Mouse (Mus musculus) lung, embryonic 16.5 days (tissue): ENCODE data around the gene 9930111J21Rik2. TPM values are rescaled to one million over a fixed set of nuclear protein-coding genes. Genes with fewer than 3 reads are reported as not detected.
A peak's percentile ranks its signal among the peaks of the same experiment; 100 is the strongest.

ENCODE experiments used
- ATAC-seq: fragments of 200-750 bp; cut with Nextera tagmentation; 2 replicates; pipeline ENCODE4 v1.8.0; 2017; ENCODE audit warnings: low read depth, mild to moderate bottlenecking, moderate library complexity
- H3K27ac ChIP-seq: fragments of 300-500 bp; sonication (generic); 2 replicates; pipeline ENCODE4 v1.5.1; 2014; ENCODE audit warnings: mild to moderate bottlenecking, control low read depth, low read length
- H3K27me3 ChIP-seq: fragments of 300-500 bp; sonication (generic); 2 replicates; pipeline ENCODE4 v1.6.1; 2014; ENCODE audit warnings: low read depth, low read length, mixed read lengths; ENCODE audit not compliant: control insufficient read depth, insufficient read depth
- H3K36me3 ChIP-seq: fragments of 300-500 bp; sonication (generic); 2 replicates; pipeline ENCODE4 v1.6.1; 2014; ENCODE audit warnings: low read length; ENCODE audit not compliant: control insufficient read depth, insufficient read depth
- H3K4me1 ChIP-seq: fragments of 300-500 bp; sonication (generic); replicated peaks from 2 replicates; pipeline ENCODE4 v1.6.1; 2014; ENCODE audit warnings: low read length, mixed read lengths; ENCODE audit not compliant: control insufficient read depth, insufficient read depth
- H3K4me2 ChIP-seq: fragments of 300-500 bp; sonication (generic); 2 replicates; pipeline ENCODE4 v1.6.1; 2014; ENCODE audit warnings: low read depth, low read length, control low read depth
- H3K4me3 ChIP-seq: fragments of 300-500 bp; sonication (generic); 2 replicates; pipeline ENCODE4 v1.5.1; 2014; ENCODE audit warnings: mild to moderate bottlenecking, low read length, control low read depth
- H3K9ac ChIP-seq: fragments of 300-500 bp; sonication (generic); 2 replicates; pipeline ENCODE4 v1.6.1; 2014; ENCODE audit warnings: low read length, control low read depth
- H3K9me3 ChIP-seq: fragments of 300-500 bp; sonication (generic); 2 replicates; pipeline ENCODE4 v1.6.1; 2016; ENCODE audit warnings: low read length; ENCODE audit not compliant: control insufficient read depth
- WGBS: fragments of 180-500 bp; shearing (Covaris S2); extraction: QIAGEN DNeasy Blood & Tissue Kit; methylation state at CpG from one replicate; pipeline ENCODE4 v1.1.7; 2014; 5-methylcytosine and 5-hydroxymethylcytosine counted together
- polyA plus RNA-seq: library from polyadenylated mRNA; unstranded; fragments of >200 nt; fragmentation: Nextera tagmentation; extraction: Ambion mirVana; gene quantifications from 2 replicates; pipeline ENCODE4 v1.2.1, GENCODE M21; 2015

9930111J21Rik2 gene
- polyA plus RNA-seq, 1 experiment from 2014 or later: 0.78 TPM

DNA sequence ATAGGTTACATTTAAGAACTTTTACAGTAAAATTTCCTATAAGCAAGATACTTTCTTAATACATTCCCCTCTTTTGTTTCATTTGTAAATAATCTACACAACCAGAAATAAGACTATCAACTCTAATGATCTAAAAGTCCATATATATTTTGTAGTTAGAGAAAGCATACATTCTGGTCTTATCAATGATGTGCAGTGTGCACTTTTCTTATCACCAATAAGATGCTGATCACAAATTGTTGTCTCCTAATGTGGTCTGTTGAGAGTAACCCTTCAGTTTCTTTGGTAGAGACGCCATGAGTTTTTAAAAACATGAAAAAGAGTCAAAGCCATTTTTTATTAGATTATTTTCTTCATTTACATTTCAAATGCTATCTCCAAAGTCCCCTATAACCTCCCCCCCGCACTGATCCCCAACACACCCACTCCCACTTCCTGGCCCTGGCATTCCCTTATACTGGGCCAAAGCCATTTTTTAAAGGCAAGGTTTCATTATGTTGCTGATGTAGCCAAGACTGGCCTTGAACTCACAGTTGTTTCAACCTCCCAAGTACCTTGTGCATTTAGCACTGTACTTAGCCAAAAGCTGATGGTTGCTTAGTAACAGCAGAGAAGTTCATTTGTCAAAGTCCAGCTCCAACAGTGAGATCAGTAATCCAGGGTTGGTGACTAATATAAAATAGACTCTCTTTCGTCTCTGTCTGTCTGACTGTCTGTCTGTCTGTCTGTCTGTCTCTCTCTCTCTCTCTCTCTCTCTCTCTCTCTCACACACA lies 38.9 kb upstream of the 9930111J21Rik2 start:
- Histone ChIP-seq H3K4me2 (no peak overlapping the region), H3K9me3 (no peaks in the 10 kb centered on the region), H3K4me3 (no peak overlapping the region), H3K27me3 (no peaks in the 10 kb centered on the region), H3K9ac (no peak overlapping the region), H3K27ac (no peak overlapping the region), H3K36me3 (no peaks in the 10 kb centered on the region), H3K4me1 (peaks cover 9% of the 10 kb centered on the region)
- no peak for ATAC-seq
- 69% methylated on average over 3 of the region's 3 CpGs for whole genome bisulfite sequencing

DNA sequence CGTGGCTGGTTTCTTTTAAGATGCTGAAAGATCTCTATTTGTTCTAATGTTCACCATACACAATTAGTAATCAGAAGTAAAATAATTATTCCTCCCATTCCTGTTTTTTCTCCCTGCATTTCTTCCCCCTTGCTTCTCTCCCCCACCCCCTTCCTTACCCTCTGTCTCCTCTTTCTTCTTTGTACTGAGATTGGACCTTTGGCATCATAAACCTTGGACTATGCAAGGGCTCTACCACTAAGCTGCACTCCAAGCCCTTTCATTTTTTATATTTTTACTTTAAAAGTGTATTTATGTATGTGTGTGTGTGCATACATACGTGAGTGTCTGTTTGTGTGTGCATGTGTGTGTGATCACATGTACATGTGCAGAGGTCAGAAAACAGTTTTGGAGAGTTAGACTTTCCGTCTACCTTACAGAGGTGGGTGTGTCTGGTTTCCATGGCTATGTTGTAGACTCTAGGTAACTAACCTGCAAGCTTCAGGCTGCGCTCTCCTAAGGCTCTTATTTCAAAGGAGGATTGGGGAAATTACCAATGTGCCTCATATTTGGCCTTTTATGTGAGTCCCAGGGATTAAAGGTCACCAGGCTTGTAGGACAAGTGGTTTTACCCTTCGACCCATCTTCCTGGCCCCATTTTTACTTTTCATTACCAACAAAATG lies 38.1 kb upstream of the 9930111J21Rik2 start:
- no peak overlapping the region for H3K4me2 ChIP-seq

DNA sequence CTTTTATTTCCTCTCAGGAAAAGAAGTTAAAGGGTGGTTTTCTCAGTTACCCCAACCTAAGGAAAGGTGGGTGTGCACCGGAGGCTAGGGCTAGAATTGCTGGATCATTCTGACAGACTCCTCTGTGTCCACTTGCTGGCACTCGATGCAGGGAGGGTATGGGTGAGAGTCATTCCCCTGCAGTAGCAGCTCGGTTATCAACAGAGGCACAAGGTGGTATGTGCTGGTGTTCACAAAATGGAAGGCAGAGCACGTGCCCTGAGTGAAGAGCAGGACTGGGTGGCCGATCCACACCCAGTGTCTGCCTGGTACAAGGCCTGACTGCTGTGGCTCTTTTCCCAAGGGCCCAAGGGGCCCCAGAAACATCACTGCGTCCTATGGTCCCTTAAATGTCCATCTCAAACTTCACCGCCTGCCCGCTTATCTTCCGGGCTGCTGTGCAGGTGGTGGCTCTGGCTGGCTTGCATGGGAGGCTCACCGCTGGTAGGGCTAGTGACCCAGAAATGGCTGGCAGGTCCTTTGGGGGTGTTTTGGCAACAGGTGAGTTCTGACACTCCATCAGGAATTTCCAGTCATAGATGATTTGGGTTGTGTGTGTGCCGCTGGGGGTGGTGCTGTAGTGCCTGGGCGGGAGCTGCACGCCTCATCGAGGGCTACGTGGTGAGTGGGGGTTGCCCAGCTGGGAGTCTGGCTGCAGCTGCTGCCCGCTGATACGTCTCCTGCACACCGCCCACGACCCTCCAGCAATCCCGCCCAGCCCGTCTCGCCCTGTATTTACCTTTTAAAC lies 37.0 kb upstream of the 9930111J21Rik2 start:
- H3K4me1 ChIP-seq: peaks cover 9% of the 10 kb centered on the region
- H3K27ac ChIP-seq: peak overlapping the region; percentile 49
- peak; percentile 79 for ATAC-seq
- peak overlapping the region; percentile 47 for H3K4me2 ChIP-seq
- H3K27me3 ChIP-seq: no peaks in the 10 kb centered on the region
- 0 out of 2 replicates have a peak overlapping the region, but pooled peaks have one; percentile 14 for H3K9ac ChIP-seq
- no peaks in the 10 kb centered on the region for H3K9me3 ChIP-seq
- 30% methylated on average over 22 of the region's 22 CpGs for WGBS
- H3K36me3 ChIP-seq: no peaks in the 10 kb centered on the region
- peak overlapping the region; percentile 23 for H3K4me3 ChIP-seq

More for the DNA sequence above, 38.1 kb upstream of the 9930111J21Rik2 start:
- Histone ChIP-seq H3K36me3 (no peaks in the 10 kb centered on the region), H3K27ac (no peak overlapping the region), H3K4me3 (no peak overlapping the region), H3K27me3 (no peaks in the 10 kb centered on the region), H3K4me1 (peaks cover 9% of the 10 kb centered on the region), H3K9ac (no peak overlapping the region), H3K9me3 (no peaks in the 10 kb centered on the region)
- no peak for ATAC-seq
- 69% methylated on average over 5 of the region's 5 CpGs for WGBS

DNA sequence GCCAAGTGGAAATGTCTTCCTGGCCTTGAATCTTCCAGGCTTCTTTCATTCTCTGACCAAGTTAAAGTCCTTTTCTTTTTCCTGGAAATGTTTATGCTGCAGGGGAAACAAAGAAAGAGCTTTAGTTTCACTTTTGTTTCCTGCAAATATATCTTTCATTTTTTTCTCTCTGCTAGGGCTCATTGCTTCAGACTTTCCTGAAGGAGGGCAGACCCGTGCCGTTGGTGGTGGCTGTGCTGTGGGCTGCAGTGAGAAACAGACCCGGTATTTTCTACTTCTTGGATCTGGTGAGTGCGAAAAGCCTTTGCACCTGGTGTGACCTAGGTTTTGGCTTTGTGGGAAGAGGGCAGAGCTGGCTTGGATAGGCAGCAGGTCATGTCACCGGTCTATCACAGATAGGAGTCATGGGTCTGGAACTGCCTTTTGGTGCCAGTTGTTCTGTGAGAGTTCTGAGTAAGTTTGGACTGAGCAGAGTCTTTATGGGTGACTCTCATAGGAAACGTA lies 35.9 kb upstream of the 9930111J21Rik2 start:
- Histone ChIP-seq H3K4me3 (no peak overlapping the region), H3K4me2 (peak overlapping the region; percentile 2; the same call in 1 of the 2 replicates), H3K9me3 (no peaks in the 10 kb centered on the region), H3K4me1 (peaks cover 9% of the 10 kb centered on the region), H3K27me3 (no peaks in the 10 kb centered on the region), H3K36me3 (no peaks in the 10 kb centered on the region), H3K27ac (no peak overlapping the region; the same call in 1 of the 2 replicates), H3K9ac (no peak overlapping the region)
- no peak for ATAC-seq
- WGBS: 74% methylated on average over 6 of the region's 6 CpGs

DNA sequence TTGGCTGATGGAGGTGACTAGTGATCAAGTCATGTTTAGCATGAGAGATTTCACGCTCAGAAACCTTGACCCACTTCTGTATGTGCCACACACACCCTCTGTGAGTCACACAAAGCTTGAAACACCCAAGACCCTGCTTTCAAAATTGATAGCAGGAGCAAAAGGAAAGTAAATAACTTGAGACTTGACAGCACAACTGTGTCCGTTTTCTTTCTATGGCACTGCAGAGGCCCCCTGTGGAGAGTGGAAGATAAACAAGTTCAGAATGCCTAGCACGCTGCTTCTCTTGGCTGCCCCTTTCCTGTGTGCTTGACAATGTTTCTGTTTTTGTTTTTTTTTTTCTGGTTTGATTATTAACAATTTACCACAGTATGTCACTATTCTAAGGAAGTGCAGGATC lies 33.8 kb upstream of the 9930111J21Rik2 start:
- peaks cover 9% of the 10 kb centered on the region for H3K4me1 ChIP-seq
- ATAC-seq: no peak
- H3K4me2 ChIP-seq: no peak overlapping the region
- no peaks in the 10 kb centered on the region for H3K36me3 ChIP-seq
- no peaks in the 10 kb centered on the region for H3K27me3 ChIP-seq
- H3K9me3 ChIP-seq: no peaks in the 10 kb centered on the region
- no peak overlapping the region for H3K27ac ChIP-seq
- H3K9ac ChIP-seq: no peak overlapping the region
- H3K4me3 ChIP-seq: no peak overlapping the region
- 32% methylated on average over 3 of the region's 3 CpGs for WGBS

DNA sequence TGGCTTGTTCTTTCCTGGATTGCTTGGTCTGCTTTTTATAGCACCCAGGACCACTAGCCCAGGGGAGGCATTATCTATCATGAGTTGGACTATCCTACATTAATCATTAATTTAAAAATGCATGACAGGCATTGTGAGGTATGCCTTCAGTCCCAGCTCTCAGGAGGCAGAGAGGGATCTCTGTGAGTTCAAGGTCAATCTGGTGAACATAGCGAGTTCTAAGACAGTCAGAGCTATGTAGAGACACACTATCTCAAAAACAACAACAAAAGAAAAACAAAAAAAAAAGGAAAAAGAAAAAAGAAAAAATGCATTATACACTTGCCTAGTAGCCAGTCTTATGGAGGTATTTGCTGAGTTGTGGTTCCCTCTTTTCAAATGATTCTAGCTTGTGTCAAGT lies 33.3 kb upstream of the 9930111J21Rik2 start:
- H3K4me3 ChIP-seq: no peak overlapping the region

DNA sequence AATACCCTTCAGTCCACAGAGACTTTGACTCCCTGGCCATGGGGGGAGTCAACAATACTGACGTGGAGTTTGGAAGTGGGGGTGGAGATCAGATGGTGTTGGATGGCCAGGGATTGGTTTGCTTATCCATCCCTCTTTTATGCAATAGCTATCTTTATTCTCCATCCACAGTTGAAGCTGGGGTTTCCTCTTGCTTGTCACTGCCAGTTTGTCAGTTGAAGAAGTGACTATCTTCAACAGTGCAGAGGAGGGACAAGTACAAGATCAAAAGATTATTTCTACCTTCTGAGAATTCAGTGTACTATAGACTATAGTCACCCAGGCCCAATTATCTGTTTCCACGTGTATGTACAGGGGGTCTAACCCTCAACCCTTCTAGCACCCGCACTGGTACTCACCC lies 32.8 kb upstream of the 9930111J21Rik2 start:
- Histone ChIP-seq H3K36me3 (no peaks in the 10 kb centered on the region), H3K9ac (no peak overlapping the region), H3K4me1 (peaks cover 9% of the 10 kb centered on the region), H3K27ac (no peak overlapping the region), H3K4me3 (no peak overlapping the region), H3K27me3 (no peaks in the 10 kb centered on the region), H3K4me2 (no peak overlapping the region), H3K9me3 (no peaks in the 10 kb centered on the region)
- 71% methylated on average over 3 of the region's 3 CpGs for WGBS
- ATAC-seq: no peak

More for the DNA sequence above, 33.3 kb upstream of the 9930111J21Rik2 start:
- ATAC-seq: no peak
- no peak overlapping the region for H3K27ac ChIP-seq
- H3K36me3 ChIP-seq: no peaks in the 10 kb centered on the region
- H3K27me3 ChIP-seq: no peaks in the 10 kb centered on the region
- peaks cover 9% of the 10 kb centered on the region for H3K4me1 ChIP-seq
- 68% methylated on average over 1 of the region's 1 CpGs for WGBS
- H3K4me2 ChIP-seq: no peak overlapping the region
- H3K9me3 ChIP-seq: no peaks in the 10 kb centered on the region
- no peak overlapping the region for H3K9ac ChIP-seq

DNA sequence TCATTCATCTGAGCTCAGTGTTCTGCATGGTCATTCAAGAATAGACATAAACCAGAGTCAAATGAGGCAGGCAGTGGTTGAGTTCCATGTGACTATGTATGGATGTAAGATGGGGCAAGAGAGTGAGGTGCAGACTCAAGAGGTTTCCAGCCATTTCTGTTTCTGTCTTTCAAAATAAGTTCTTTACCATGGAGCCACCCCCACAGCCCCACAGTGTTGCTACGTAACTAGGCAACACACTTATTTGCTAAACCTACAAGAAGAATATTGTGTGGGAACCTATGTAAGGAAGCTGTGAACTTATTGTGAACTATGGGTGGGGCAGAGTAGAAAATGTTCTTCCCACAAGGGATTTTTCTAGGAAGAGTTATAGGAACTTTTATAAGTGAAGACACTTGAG lies 32.1 kb upstream of the 9930111J21Rik2 start:
- Histone ChIP-seq H3K27ac (no peak overlapping the region), H3K9me3 (no peaks in the 10 kb centered on the region), H3K4me3 (no peak overlapping the region), H3K36me3 (no peaks in the 10 kb centered on the region), H3K4me2 (no peak overlapping the region), H3K27me3 (no peaks in the 10 kb centered on the region), H3K4me1 (peaks cover 5% of the 10 kb centered on the region), H3K9ac (no peak overlapping the region)
- no peak for ATAC-seq
- WGBS: 86% methylated on average over 1 of the region's 1 CpGs

DNA sequence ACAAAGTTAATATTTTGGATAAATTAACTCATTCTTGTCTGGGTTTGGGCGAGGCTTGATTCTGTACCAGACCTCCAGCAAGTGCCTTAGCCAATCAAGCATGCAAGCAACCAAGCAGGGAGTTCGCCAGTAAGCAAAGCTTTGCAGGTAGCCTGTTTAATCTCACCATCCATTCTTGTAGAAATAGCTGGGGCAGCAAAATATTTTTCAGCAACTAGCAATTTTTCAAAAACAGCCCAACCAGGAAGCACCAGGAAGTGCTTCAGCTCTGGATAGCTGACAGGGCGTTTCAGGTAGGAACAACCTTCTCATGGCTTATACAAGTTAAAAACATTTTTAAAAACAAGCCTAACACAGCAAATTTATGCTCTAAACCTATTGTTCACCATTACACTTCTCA lies 30.8 kb upstream of the 9930111J21Rik2 start:
- Histone ChIP-seq H3K4me2 (no peak overlapping the region), H3K36me3 (no peaks in the 10 kb centered on the region), H3K27ac (no peak overlapping the region), H3K27me3 (no peaks in the 10 kb centered on the region), H3K4me3 (no peak overlapping the region), H3K4me1 (no peaks in the 10 kb centered on the region), H3K9me3 (no peaks in the 10 kb centered on the region), H3K9ac (no peak overlapping the region)
- ATAC-seq: no peak
- 72% methylated on average over 3 of the region's 3 CpGs for WGBS
